In genomic region chr13:76802051-76802728, GRCm38 (mm10) we compare ENCODE assay signal across 8 mouse cellular contexts.
DNase-seq lines count a peak whose midpoint lies in the region; ATAC-seq lines count a peak whose summit lies in the region.

No protein-coding gene starts in this region.

- peak; percentile 4 for DNase-seq in kidney, postnatal 14 days
- no peak for DNase-seq in kidney, adult 11 months
- peak; percentile 12 for DNase-seq in adipocyte (ENCODE audit: low spot score)
- peak; percentile 46 for DNase-seq in neural tube, embryonic 11.5 days (ENCODE audit: low spot score)
- no peak for DNase-seq in adrenal gland, postnatal 10 days
- DNase-seq in T-cell, adult 2 months (ENCODE audit: low spot score) = no peak
- DNase-seq in cerebellum, adult 18-20 months = no peak

- H3K36me3 ChIP-seq in hindbrain, embryonic 13.5 days = no peaks in the 10 kb centered on the region
- H3K36me3 ChIP-seq in neural tube, embryonic 11.5 days (ENCODE audit: control insufficient read depth, insufficient read depth, low read length) = no peaks in the 10 kb centered on the region

- no peaks in the 10 kb centered on the region for H3K9me3 ChIP-seq in hindbrain, embryonic 13.5 days
- no peaks in the 10 kb centered on the region for H3K9me3 ChIP-seq in neural tube, embryonic 11.5 days (ENCODE audit: control insufficient read depth, low read length)

- ATAC-seq in hindbrain, embryonic 13.5 days (ENCODE audit: low FRiP score) = peak; percentile 92
- peak; percentile 62; the same call in 1 of the 2 replicates for ATAC-seq in neural tube, embryonic 11.5 days (ENCODE audit: insufficient read depth, low FRiP score, low TSS enrichment)

- no peak overlapping the region for H3K4me3 ChIP-seq in hindbrain, embryonic 13.5 days
- no peak overlapping the region for H3K4me3 ChIP-seq in neural tube, embryonic 11.5 days (ENCODE audit: low read depth, low read length)

- 0 out of 2 replicates have a peak, but pooled peaks cover 8% of the 10 kb centered on the region for H3K4me1 ChIP-seq in hindbrain, embryonic 13.5 days (replicated peaks)
- no peaks in the 10 kb centered on the region for H3K4me1 ChIP-seq in neural tube, embryonic 11.5 days (ENCODE audit: control insufficient read depth, insufficient read depth, low read length)

- no peaks in the 10 kb centered on the region for H3K27me3 ChIP-seq in hindbrain, embryonic 13.5 days
- no peaks in the 10 kb centered on the region for H3K27me3 ChIP-seq in neural tube, embryonic 11.5 days (ENCODE audit: control insufficient read depth, insufficient read depth, low read length)

- WGBS in hindbrain, embryonic 13.5 days = 36% methylated on average over 3 of the region's 3 CpGs
- WGBS in neural tube, embryonic 11.5 days = 51% methylated on average over 3 of the region's 3 CpGs

- 0 out of 2 replicates have a peak overlapping the region, but pooled peaks have one; percentile 35 for H3K27ac ChIP-seq in hindbrain, embryonic 13.5 days
- H3K27ac ChIP-seq in neural tube, embryonic 11.5 days (ENCODE audit: low read depth, low read length) = no peak overlapping the region

- H3K4me2 ChIP-seq in hindbrain, embryonic 13.5 days = no peak overlapping the region
- no peak overlapping the region for H3K4me2 ChIP-seq in neural tube, embryonic 11.5 days (ENCODE audit: low read depth)

- H3K9ac ChIP-seq in hindbrain, embryonic 13.5 days = no peak overlapping the region
- H3K9ac ChIP-seq in neural tube, embryonic 11.5 days (ENCODE audit: low read length) = no peak overlapping the region

Comparison
In these comparisons a context has a peak if more than half of its experiments do, and no peak if none do; other contexts are left out.
1. DNase-seq: peak in kidney, postnatal 14 days (single experiment), adipocyte (single experiment) and neural tube, embryonic 11.5 days (single experiment); none in kidney, adult 11 months (single experiment), adrenal gland, postnatal 10 days (single experiment), T-cell, adult 2 months (single experiment) and cerebellum, adult 18-20 months (0 of 2).